Mouse (Mus musculus) ES-Bruce4 (cell line): ENCODE measurements at regions not wholly inside any gene's neighbourhood (a gene's known extent, or its start where the extent isn't known, plus 50 kb on each side); places are given as distances from the start of the nearest gene placed in this dataset.

ENCODE experiments used
- CTCF ChIP-seq: IDR thresholded peaks from one replicate; pipeline ENCODE4 v1.8.1; 2011; ENCODE audit warnings: low read depth, low read length
- EP300 ChIP-seq: IDR thresholded peaks from 2 replicates; pipeline ENCODE4 v1.6.1; 2011; ENCODE audit warnings: low read depth, low read length; ENCODE audit not compliant: insufficient read depth
- POLR2A ChIP-seq: IDR thresholded peaks from one replicate; pipeline ENCODE4 v1.8.1; 2011; ENCODE audit warnings: low read length; ENCODE audit not compliant: insufficient read depth

- TF ChIP-seq CTCF (no peak), EP300 (no peak), POLR2A (no peak)
Measured at GRCm38 (mm10) chr1:121833559-121833958, 265.8 kb upstream of the Ddx18 start.
